Mouse (Mus musculus) stomach, embryonic 14.5 days (tissue): ENCODE results near the gene Lcn2. TPM values are rescaled to one million over a fixed set of nuclear protein-coding genes. Genes with fewer than 3 reads are reported as not detected.

Experiments
- ATAC-seq: fragments of 200-750 bp; cut with Nextera tagmentation; 2 replicates; pipeline ENCODE4 v1.8.0; 2017; ENCODE audit warnings: low read depth, moderate TSS enrichment; ENCODE audit not compliant: insufficient number of reproducible peaks, insufficient read depth, low FRiP score
- H3K27ac ChIP-seq: fragments of 300-500 bp; sonication (generic); 2 replicates; pipeline ENCODE4 v1.5.1; 2014; ENCODE audit warnings: mild to moderate bottlenecking, low read length, moderate library complexity, mixed read lengths
- H3K27me3 ChIP-seq: fragments of 300-500 bp; sonication (generic); 2 replicates; pipeline ENCODE4 v1.6.1; 2014; ENCODE audit warnings: low read length, control low read depth, mixed read lengths; ENCODE audit not compliant: control insufficient read depth, insufficient read depth
- H3K36me3 ChIP-seq: fragments of 300-500 bp; sonication (generic); 2 replicates; pipeline ENCODE4 v1.6.1; 2014; ENCODE audit warnings: mild to moderate bottlenecking, control low read depth, low read length, moderate library complexity, mixed read lengths; ENCODE audit not compliant: control insufficient read depth, insufficient read depth
- H3K4me1 ChIP-seq: fragments of 300-500 bp; sonication (generic); 2 replicates; pipeline ENCODE4 v1.6.1; 2014; ENCODE audit warnings: low read length, control low read depth, mixed read lengths; ENCODE audit not compliant: control insufficient read depth, insufficient read depth
- H3K4me2 ChIP-seq: fragments of 300-500 bp; sonication (generic); replicated peaks from 2 replicates; pipeline ENCODE4 v1.6.1; 2014; ENCODE audit warnings: low read depth, low read length, control low read depth
- H3K4me3 ChIP-seq: fragments of 300-500 bp; sonication (generic); 2 replicates; pipeline ENCODE4 v1.5.1; 2014; ENCODE audit warnings: low read depth, low read length, control low read depth
- H3K9ac ChIP-seq: fragments of 300-500 bp; sonication (generic); replicated peaks from 2 replicates; pipeline ENCODE4 v1.6.1; 2014; ENCODE audit warnings: low read depth, mild to moderate bottlenecking, control low read depth, low read length, moderate library complexity, mixed read lengths
- H3K9me3 ChIP-seq: fragments of 300-500 bp; sonication (generic); 2 replicates; pipeline ENCODE4 v1.6.1; 2016; ENCODE audit warnings: low read depth, low read length, control low read depth; ENCODE audit not compliant: control insufficient read depth
- WGBS: fragments of 180-500 bp; shearing (Covaris S2); extraction: QIAGEN DNeasy Blood & Tissue Kit; methylation state at CpG from one replicate; pipeline ENCODE4 v1.1.7; 2014; 5-methylcytosine and 5-hydroxymethylcytosine counted together
- polyA plus RNA-seq: library from polyadenylated mRNA; unstranded; fragments of >200 nt; fragmentation: Nextera tagmentation; extraction: Ambion mirVana; gene quantifications from 2 replicates; pipeline ENCODE4 v1.2.1, GENCODE M21; 2014

The Lcn2 gene
- polyA plus RNA-seq, 1 experiment from 2014 or later = 3.7 TPM

GRCm38 (mm10) chr2:32418430-32419151 lies 30.5 kb upstream of the Lcn2 start:
- H3K4me3 ChIP-seq = no peak overlapping the region
- peaks cover 54% of the 10 kb centered on the region for H3K36me3 ChIP-seq
- H3K9me3 ChIP-seq = no peaks in the 10 kb centered on the region
- no peaks in the 10 kb centered on the region for H3K27me3 ChIP-seq
- no peak overlapping the region for H3K4me2 ChIP-seq
- H3K27ac ChIP-seq = no peak overlapping the region
- WGBS = 80% methylated on average over 12 of the region's 12 CpGs
- H3K9ac ChIP-seq = no peak overlapping the region
- H3K4me1 ChIP-seq = peaks cover 15% of the 10 kb centered on the region
- no peak for ATAC-seq

DNA sequence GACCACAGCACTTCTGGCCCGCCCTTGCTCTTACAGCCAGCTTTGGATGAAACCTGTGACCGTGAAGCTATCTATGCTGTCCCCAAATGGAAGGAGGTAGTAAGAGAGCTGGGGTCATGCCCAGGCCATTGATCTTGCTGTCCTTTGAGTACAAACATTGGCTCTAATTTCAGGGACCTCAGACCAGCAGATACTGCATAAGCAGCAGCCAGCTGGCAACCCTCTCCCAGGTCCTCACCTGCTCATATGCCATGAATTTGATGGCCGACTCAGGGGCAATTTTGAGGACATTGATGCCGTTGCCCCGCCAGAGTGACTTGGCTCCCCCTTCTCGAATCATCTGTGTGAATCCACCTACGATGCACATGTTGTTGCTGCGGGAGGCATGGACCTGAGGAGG lies 29.4 kb upstream of the Lcn2 start:
- H3K36me3 ChIP-seq = peaks cover 54% of the 10 kb centered on the region

DNA sequence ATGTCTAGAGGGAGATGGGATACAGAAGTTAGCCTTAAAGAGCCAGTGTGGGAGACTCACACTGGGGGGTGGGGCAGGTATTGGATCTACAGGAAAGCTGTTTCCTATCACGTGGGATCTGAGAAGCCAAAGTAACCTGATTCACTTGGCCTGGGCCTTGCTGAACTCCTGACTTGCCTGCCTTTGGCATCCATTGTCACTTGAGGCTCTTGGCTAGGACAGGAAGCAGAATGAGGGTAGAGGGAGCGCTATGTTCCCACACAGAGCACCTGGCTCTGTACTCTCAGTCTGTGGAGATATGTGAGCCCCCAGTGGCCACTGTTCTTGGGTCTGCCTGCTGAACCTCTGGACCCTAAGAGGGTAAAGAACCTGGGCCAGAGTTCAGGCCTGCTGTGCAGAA lies 28.5 kb upstream of the Lcn2 start:
- H3K4me3 ChIP-seq = no peak overlapping the region
- H3K4me2 ChIP-seq = no peak overlapping the region
- no peak for ATAC-seq
- H3K4me1 ChIP-seq = peaks cover 4% of the 10 kb centered on the region; the same call in 1 of the 2 replicates
- H3K9me3 ChIP-seq = no peaks in the 10 kb centered on the region
- H3K27ac ChIP-seq = no peak overlapping the region
- no peaks in the 10 kb centered on the region for H3K27me3 ChIP-seq
- H3K36me3 ChIP-seq = peaks cover 54% of the 10 kb centered on the region
- no peak overlapping the region for H3K9ac ChIP-seq
- 78% methylated on average over 2 of the region's 2 CpGs for WGBS

More for the DNA sequence above, 29.4 kb upstream of the Lcn2 start:
- H3K27ac ChIP-seq = no peak overlapping the region
- no peak overlapping the region for H3K9ac ChIP-seq
- no peak overlapping the region for H3K4me3 ChIP-seq
- H3K4me1 ChIP-seq = peaks cover 4% of the 10 kb centered on the region; the same call in 1 of the 2 replicates
- no peak for ATAC-seq
- no peak overlapping the region for H3K4me2 ChIP-seq
- WGBS = 59% methylated on average over 8 of the region's 8 CpGs
- no peaks in the 10 kb centered on the region for H3K9me3 ChIP-seq
- no peaks in the 10 kb centered on the region for H3K27me3 ChIP-seq

- Histone ChIP-seq H3K27me3 (no peaks in the 10 kb centered on the region), H3K4me2 (no peak overlapping the region), H3K9me3 (no peaks in the 10 kb centered on the region), H3K36me3 (peaks cover 49% of the 10 kb centered on the region), H3K9ac (no peak overlapping the region), H3K27ac (no peak overlapping the region), H3K4me3 (no peak overlapping the region), H3K4me1 (peaks cover 4% of the 10 kb centered on the region; the same call in 1 of the 2 replicates)
- ATAC-seq = no peak
- 92% methylated on average over 12 of the region's 12 CpGs for WGBS
Observed at GRCm38 (mm10) chr2:32415801-32416200, 27.7 kb upstream of the Lcn2 start.

GRCm38 (mm10) chr2:32413936-32414335 lies 25.9 kb upstream of the Lcn2 start:
- 33% methylated on average over 5 of the region's 5 CpGs for WGBS
- Histone ChIP-seq H3K27me3 (no peaks in the 10 kb centered on the region), H3K27ac (no peak overlapping the region), H3K4me3 (no peak overlapping the region), H3K36me3 (peaks cover 38% of the 10 kb centered on the region), H3K9me3 (no peaks in the 10 kb centered on the region), H3K4me2 (no peak overlapping the region), H3K4me1 (peaks cover 4% of the 10 kb centered on the region; the same call in 1 of the 2 replicates), H3K9ac (no peak overlapping the region)
- ATAC-seq = no peak

DNA sequence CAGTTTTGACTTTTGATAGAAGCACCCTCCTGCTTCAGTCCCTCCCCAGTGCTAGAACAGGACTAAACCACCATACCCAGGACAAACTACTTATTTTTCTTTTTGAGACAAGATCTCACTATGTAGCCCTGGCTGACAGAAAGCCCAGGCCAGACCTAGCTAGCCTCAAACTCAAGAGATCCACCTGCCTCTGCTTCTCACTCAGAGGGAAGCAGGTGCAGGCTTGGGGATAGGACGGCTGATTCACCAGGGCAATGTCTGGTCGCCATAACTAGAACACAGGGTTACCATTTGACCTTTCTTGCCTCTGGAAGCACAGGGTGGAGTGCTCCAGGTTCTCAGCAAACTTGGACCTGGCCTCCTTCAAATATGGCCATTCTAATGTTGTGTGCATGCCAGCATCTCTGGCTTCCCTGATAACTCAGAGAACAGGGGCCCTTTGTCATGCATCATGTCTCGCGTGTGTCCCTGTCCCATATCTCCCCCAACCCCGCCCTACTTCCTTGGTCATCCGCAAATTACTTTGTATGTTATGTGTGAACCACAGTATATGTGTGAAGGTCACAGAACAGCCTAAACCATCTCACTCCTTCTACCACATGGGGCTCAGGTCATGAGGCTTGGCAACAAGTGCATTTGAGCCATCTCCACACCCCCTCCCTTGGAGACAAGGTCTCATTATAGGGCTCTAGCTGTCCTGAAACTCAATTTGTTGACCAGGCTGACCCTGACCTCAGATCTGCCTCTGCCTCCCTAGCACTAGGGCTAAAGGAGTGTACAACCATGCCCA lies 24.9 kb upstream of the Lcn2 start:
- H3K27ac ChIP-seq = no peak overlapping the region

DNA sequence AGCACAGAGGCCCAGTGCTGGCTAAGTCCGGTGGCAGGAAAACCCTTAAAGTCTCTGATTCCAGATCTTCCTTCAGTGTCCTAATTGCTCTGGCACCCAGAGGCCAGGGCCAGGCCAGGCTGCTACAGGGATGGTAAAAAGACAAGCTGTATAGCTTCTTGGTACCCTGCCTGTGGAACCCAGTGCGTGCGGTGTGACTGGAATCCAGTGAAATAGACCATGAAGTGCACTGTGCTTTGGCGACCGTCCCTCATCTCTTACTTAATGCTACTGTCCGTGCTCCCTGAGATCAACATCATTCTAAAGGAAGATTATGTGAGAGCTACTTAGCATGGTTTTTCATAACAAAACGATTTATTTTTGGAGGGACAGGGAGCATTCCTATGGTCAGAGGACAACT lies 23.4 kb upstream of the Lcn2 start:
- WGBS = 84% methylated on average over 7 of the region's 7 CpGs
- H3K4me1 ChIP-seq = peaks cover 4% of the 10 kb centered on the region; the same call in 1 of the 2 replicates

More for the DNA sequence above, 24.9 kb upstream of the Lcn2 start:
- H3K36me3 ChIP-seq = peaks cover 30% of the 10 kb centered on the region
- H3K27me3 ChIP-seq = no peaks in the 10 kb centered on the region
- no peak for ATAC-seq
- no peak overlapping the region for H3K4me2 ChIP-seq
- no peak overlapping the region for H3K9ac ChIP-seq
- no peak overlapping the region for H3K4me3 ChIP-seq
- no peaks in the 10 kb centered on the region for H3K9me3 ChIP-seq
- WGBS = 85% methylated on average over 6 of the region's 6 CpGs
- H3K4me1 ChIP-seq = peaks cover 4% of the 10 kb centered on the region; the same call in 1 of the 2 replicates

DNA sequence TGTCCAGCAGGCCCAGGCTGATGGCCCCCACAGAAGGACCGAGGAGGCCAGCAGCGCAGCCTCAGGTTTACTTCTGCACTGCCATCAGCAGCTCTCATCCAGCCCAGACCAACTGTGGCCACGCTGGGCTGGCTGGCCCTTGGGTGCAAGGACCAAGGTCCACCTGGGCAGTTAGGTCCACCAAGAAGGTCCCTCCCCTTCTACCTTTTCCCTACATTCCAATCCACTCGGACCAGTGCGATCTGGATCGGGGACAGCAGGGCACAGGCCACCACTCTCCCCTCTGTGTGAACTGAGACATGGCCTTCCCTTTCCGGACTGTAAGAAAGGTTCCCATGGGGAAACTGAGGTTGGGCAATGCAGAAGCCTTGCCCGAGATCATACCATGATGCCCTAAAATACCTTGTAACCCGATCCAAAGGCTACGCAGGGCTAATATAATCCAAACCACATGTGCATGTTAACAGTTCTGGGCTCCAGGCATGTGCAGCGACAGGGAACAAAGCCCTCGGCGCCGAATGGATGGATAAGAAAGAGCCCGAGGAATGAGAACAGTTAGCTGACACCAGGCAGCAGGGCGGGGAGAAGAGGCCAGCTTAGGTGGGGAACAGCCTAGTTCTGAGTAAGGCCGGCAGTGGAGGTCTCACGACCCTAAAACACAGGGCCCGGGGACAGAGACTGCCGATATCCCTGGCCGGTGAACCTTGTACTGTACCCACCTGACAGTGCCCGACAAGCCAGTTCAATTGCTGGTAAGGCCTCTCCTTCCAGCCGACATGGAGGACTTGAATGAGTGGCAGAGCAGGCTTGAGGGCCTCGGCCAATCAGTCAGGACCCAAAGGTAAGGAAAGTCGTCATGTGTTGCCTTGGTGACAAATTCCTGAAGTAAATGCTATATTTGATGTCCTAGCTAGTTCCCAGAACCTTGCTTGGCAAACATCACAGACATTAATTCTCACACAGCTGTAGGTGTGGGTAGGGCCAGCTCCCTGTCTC lies 20.7 kb upstream of the Lcn2 start:
- Histone ChIP-seq H3K9ac (no peak overlapping the region), H3K27ac (no peak overlapping the region), H3K9me3 (no peaks in the 10 kb centered on the region), H3K4me3 (no peak overlapping the region), H3K36me3 (no peaks in the 10 kb centered on the region), H3K27me3 (no peaks in the 10 kb centered on the region), H3K4me1 (no peaks in the 10 kb centered on the region), H3K4me2 (no peak overlapping the region)
- WGBS = 64% methylated on average over 25 of the region's 25 CpGs
- 0 out of 2 replicates have a peak, but pooled peaks have one; percentile 21 for ATAC-seq

More for the DNA sequence above, 23.4 kb upstream of the Lcn2 start:
- no peak overlapping the region for H3K4me3 ChIP-seq
- no peaks in the 10 kb centered on the region for H3K9me3 ChIP-seq
- H3K9ac ChIP-seq = no peak overlapping the region
- ATAC-seq = no peak
- no peak overlapping the region; the same call in 1 of the 2 replicates for H3K27ac ChIP-seq
- H3K27me3 ChIP-seq = no peaks in the 10 kb centered on the region
- no peak overlapping the region for H3K4me2 ChIP-seq
- peaks cover 16% of the 10 kb centered on the region for H3K36me3 ChIP-seq
